Mouse (Mus musculus) kidney, adult 2 months (tissue): ENCODE data around the gene Fam216a.

Source experiments
- CTCF ChIP-seq: fragments of 200-500 bp; conservative IDR thresholded peaks from 2 replicates; pipeline ENCODE4 v1.5.1; 2011; ENCODE audit warnings: low read depth, mild to moderate bottlenecking, control low read depth, low read length, moderate library complexity, mixed read lengths; ENCODE audit not compliant: insufficient read depth, insufficient read length
- POLR2A ChIP-seq: fragments of 200-500 bp; IDR thresholded peaks from one replicate; pipeline ENCODE4 v1.6.1; 2011; ENCODE audit warnings: low read depth, low read length, control low read depth

GRCm38 (mm10) chr5:122393887-122394286, 21.7 kb upstream of the Fam216a start:
- no peak for TF ChIP-seq POLR2A
- peak; percentile 81 for TF ChIP-seq CTCF
